Mouse (Mus musculus) gastrocnemius, postnatal 25 days (tissue): Measurements from ENCODE around the gene Chn2. TPM values are rescaled to one million over a fixed set of nuclear protein-coding genes. Genes with fewer than 3 reads are reported as not detected.

ENCODE experiments used
- DNase-seq: peaks from one replicate; pipeline ENCODE4 v3.0.0; 2022
- total RNA-seq, 2 experiments: library from RNA; stranded (reverse); gene quantifications; 1 replicate in 1 of 2; 2 replicates in 1 of 2; pipeline ENCODE4 v1.2.3; 2021

The Chn2 gene
- total RNA-seq, 2 experiments from 2014 or later, result 1.8 to 2.2 TPM

- DNase-seq, result no peak
Observed at GRCm38 (mm10) chr6:54042142-54042541, 2.8 kb downstream of the Chn2 start.

- no peak for DNase-seq
Observed at GRCm38 (mm10) chr6:54043536-54043935, 4.2 kb downstream of the Chn2 start.

GRCm38 (mm10) chr6:54045748-54046721 lies 6.7 kb downstream of the Chn2 start:
- DNase-seq, result no peak

- no peak for DNase-seq
Observed at GRCm38 (mm10) chr6:54046884-54047747, 7.8 kb downstream of the Chn2 start.

GRCm38 (mm10) chr6:54048768-54049167 lies 9.4 kb downstream of the Chn2 start:
- no peak for DNase-seq

GRCm38 (mm10) chr6:54051173-54051572 lies 11.8 kb downstream of the Chn2 start:
- DNase-seq, result no peak

- no peak for DNase-seq
Observed at GRCm38 (mm10) chr6:54052124-54052523, 12.8 kb downstream of the Chn2 start.

GRCm38 (mm10) chr6:54052666-54053065 lies 13.3 kb downstream of the Chn2 start:
- DNase-seq, result no peak

GRCm38 (mm10) chr6:54053316-54053715 lies 14.0 kb downstream of the Chn2 start:
- no peak for DNase-seq

- DNase-seq, result no peak
Observed at GRCm38 (mm10) chr6:54055387-54055786, 16.0 kb downstream of the Chn2 start.

GRCm38 (mm10) chr6:54056548-54057532 lies 17.5 kb downstream of the Chn2 start:
- no peak for DNase-seq

GRCm38 (mm10) chr6:54057661-54058060 lies 18.3 kb downstream of the Chn2 start:
- DNase-seq, result no peak

- DNase-seq, result no peak
Observed at GRCm38 (mm10) chr6:54058837-54059236, 19.5 kb downstream of the Chn2 start.

- no peak for DNase-seq
Observed at GRCm38 (mm10) chr6:54060258-54060657, 20.9 kb downstream of the Chn2 start.

GRCm38 (mm10) chr6:54061375-54061774 lies 22.0 kb downstream of the Chn2 start:
- no peak for DNase-seq

- no peak for DNase-seq
Observed at GRCm38 (mm10) chr6:54063878-54064277, 24.5 kb downstream of the Chn2 start.

GRCm38 (mm10) chr6:54067380-54067779 lies 28.0 kb downstream of the Chn2 start:
- no peak for DNase-seq

- DNase-seq, result no peak
Observed at GRCm38 (mm10) chr6:54068882-54069281, 29.5 kb downstream of the Chn2 start.

GRCm38 (mm10) chr6:54070736-54071135 lies 31.4 kb downstream of the Chn2 start:
- DNase-seq, result peak; percentile 11

GRCm38 (mm10) chr6:54071478-54071877 lies 32.1 kb downstream of the Chn2 start:
- no peak for DNase-seq

GRCm38 (mm10) chr6:54074454-54074853 lies 35.1 kb downstream of the Chn2 start:
- DNase-seq, result no peak

GRCm38 (mm10) chr6:54075419-54075818 lies 36.1 kb downstream of the Chn2 start:
- DNase-seq, result no peak
